Mouse (Mus musculus) embryonic fibroblast, embryonic 13.5 days (primary cell): ENCODE measurements around the gene Gtsf1. TPM values are rescaled to one million over a fixed set of nuclear protein-coding genes. Genes with fewer than 3 reads are reported as not detected.

Experiments
- H3K27ac ChIP-seq: 2 replicates; pipeline ENCODE4 v1.5.1; 2012; ENCODE audit warnings: low read length, control low read depth, inconsistent platforms; ENCODE audit not compliant: insufficient read depth
- H3K4me1 ChIP-seq: 2 replicates; pipeline ENCODE4 v1.6.1; 2011; ENCODE audit warnings: low read length; ENCODE audit not compliant: control insufficient read depth, insufficient read depth
- H3K4me3 ChIP-seq: 2 replicates; pipeline ENCODE4 v1.5.1; 2011; ENCODE audit warnings: mild to moderate bottlenecking, control low read depth, low read length; ENCODE audit not compliant: insufficient read depth
- CTCF ChIP-seq: IDR thresholded peaks from 2 replicates; pipeline ENCODE4 v1.5.1; 2011; ENCODE audit warnings: mild to moderate bottlenecking, control low read depth, low read length, moderate library complexity, borderline replicate concordance; ENCODE audit not compliant: insufficient read depth
- POLR2A ChIP-seq: IDR thresholded peaks from 2 replicates; pipeline ENCODE4 v1.6.1; 2011; ENCODE audit warnings: low read depth, mild to moderate bottlenecking, control low read depth, low read length, moderate library complexity
- polyA plus RNA-seq: library from polyadenylated mRNA; stranded (reverse); fragments of >200 nt; gene quantifications from 2 replicates; pipeline ENCODE4 v1.2.4, GENCODE M21; 2011; ENCODE audit warnings: low read depth; ENCODE audit not compliant: missing spikeins, insufficient read length

Gtsf1 gene
- polyA plus RNA-seq, 1 experiment = not detected

DNA sequence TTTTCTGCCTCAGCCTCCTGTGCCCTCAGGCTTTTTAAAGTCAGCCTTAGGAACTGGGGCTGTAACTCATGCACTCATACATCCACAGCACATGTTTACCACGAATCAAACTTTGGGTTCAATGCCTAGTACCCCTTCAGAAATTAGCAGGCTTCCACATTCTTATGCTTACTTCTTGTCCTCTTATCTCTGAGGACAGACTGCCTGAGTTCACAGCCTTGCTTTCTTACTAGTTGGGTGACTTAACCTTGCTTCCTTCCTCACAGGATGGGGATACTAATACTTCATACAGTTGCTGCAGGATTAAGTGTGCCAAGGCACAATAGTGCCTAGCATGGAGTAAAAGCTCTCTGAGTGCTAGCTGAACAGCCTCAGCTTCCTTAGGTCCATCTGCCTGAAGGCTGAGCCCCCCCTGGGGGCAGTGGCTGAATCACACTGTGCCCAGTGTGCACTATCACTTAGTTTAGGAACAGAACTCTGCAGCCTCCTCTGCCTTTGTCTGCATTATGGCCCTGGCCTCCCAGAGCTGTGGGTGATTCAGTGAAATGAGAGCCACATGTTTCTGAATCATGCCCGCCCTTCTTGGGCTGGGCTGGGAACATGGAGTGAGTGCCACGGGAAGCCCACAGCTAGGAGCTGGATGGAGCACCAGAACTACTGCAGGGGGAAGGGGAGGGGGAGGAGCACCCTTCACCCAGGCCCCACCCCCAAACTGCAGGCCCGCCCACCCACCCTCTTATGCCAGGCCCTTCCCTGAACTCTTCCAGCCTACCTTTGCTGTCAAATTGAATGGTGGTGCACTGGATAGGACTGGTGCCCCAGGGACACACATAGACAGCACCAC is 71.8 kb downstream of the Gtsf1 start:
- Histone ChIP-seq H3K4me1 (peaks cover 19% of the 10 kb centered on the region), H3K27ac (peak overlapping the region; percentile 83), H3K4me3 (no peak overlapping the region)
- TF ChIP-seq POLR2A (peak; percentile 26; the same call in 1 of the 2 replicates), CTCF (no peak)

DNA sequence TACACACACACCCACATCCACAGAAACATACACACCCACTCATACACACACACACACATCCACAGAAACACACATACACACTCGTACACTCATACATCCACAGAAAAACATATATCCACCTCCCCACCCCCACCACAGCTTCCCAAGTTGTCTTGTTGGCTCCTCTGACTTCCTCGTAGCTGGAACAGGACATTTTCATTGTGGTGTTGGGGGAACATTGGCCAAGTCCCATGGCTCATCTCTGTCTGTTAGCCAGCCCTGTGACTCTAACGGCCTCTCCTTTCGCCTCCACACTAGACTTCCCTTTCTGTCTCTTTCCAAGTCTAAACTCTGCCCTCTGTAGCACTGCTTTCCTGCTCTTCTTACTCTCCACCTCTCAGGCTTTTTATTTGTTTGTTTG is 72.5 kb downstream of the Gtsf1 start:
- Histone ChIP-seq H3K27ac (peak overlapping the region; percentile 83), H3K4me1 (peaks cover 19% of the 10 kb centered on the region), H3K4me3 (no peak overlapping the region)
- TF ChIP-seq CTCF (no peak), POLR2A (0 out of 2 replicates have a peak, but pooled peaks have one; percentile 25)

DNA sequence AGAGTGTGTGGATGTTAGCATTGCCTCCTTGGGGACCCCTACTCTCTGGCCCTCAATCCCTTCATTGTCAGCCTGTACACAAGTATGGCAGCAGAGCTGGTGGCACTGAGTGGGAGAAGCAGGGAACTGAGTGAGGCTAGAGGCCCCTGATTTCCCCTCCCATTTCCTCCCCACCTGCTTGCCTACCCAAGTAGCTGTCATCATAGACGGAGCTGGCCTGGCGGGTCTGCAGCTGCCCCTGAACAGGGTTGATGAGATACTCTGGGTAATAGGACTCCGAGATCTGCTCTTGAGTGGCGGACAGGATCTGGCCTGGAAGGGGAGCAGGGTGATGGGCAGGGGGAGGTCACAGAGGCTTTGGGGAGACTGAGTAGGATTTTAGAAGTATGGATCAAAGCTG is 74.1 kb downstream of the Gtsf1 start:
- TF ChIP-seq POLR2A (no peak), CTCF (no peak)
- Histone ChIP-seq H3K27ac (no peak overlapping the region), H3K4me1 (peaks cover 19% of the 10 kb centered on the region), H3K4me3 (no peak overlapping the region)

DNA sequence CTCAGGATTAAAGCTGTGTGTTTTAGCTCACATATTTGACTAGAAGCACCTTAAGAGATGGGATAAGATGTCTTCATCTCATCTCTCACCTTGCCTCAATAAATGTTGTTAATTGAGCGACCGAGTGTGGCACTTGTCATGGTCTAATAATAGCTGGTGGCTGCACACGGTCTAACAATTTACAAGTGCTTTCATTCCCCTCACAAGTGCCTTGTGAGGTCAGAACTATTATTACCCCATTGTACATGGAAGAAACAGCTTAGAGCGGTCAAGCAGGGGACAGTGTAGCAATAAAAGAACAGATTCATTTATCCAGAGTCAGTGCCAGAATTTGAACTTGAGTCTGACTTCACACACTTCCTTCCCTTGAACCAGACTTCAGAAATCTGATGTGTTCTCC is 74.8 kb downstream of the Gtsf1 start:
- peaks cover 19% of the 10 kb centered on the region for H3K4me1 ChIP-seq
- no peak overlapping the region for H3K4me3 ChIP-seq
- no peak for TF ChIP-seq POLR2A
- no peak for TF ChIP-seq CTCF
- H3K27ac ChIP-seq = no peak overlapping the region

DNA sequence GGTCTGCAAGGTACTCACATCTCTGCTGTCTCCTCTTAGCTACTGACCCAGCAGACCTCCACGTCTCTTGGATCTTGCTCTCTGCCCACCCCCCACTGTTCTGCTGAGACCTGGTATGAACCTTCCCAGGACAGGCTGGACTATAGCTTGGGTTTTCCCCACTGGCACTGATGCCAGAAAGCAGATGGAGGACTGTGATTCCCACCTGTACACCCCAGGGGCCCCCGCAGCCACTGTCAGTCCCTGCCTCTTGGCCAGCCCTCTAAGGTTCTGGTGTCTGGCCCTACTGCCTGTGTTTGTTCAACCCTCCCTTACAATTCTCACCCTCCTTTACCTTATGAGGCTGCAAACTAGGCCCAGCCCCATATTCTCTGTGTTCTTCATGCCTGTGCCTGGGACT is 75.6 kb downstream of the Gtsf1 start:
- Histone ChIP-seq H3K4me3 (no peak overlapping the region), H3K4me1 (peaks cover 15% of the 10 kb centered on the region), H3K27ac (no peak overlapping the region)
- TF ChIP-seq POLR2A (no peak), CTCF (no peak)

DNA sequence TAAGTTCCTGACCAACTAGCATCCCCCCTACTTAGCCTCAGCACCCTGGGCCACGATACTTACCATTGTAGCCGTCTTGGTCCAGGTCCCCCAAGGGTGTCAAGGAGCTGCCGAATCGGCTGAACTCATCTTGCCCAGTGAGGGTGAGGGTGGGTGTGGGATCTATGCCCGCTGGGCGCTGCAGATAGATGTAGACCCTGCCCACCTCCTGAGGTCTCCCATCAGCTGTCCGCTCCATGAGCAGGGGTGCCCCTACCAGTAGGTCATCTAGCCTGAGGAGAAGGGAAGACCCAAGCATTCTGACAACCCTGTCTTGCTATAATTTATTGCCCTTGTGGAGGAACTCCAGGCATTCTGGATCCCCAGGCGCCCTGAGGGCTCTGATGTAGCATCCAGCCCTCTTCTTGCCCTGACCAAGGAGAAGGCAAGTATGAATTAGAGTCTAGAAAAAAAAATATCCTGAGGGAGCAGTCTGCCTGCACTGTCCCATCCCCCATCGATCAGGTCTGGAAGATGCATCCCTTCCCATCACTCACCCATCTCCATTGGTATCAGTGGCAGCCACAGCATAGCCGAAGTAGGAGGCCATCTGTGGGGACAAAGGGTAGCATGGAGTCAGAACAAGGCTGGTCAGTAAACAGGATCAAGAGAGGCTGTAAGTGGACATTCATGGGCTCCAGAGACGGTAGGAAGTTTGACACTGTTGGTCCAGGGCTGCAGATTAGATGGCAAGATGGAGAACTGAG is 76.6 kb downstream of the Gtsf1 start:
- TF ChIP-seq CTCF (no peak), POLR2A (no peak)
- peaks cover 8% of the 10 kb centered on the region for H3K4me1 ChIP-seq
- no peak overlapping the region for H3K27ac ChIP-seq
- no peak overlapping the region for H3K4me3 ChIP-seq

DNA sequence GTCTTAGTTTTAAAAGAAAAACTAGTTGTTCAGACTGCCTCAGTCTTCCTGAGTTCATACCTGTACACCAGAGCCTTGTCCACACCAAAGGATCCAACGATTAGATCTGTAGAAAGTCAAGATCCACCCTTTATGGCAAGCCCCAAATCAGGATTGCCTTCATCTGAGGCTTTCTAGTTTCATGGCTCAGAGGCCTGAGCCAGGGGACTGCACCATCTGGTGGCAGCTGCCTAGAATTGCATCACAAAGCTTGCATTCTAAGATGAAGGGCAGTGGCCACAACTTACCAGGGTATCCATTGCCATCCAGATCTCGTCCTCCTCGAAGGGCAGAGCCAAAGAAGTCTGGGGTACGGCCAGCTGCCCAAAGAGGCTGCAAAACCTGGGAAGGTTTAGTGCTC is 77.4 kb downstream of the Gtsf1 start:
- TF ChIP-seq CTCF = peak; percentile 54; the same call in 1 of the 2 replicates
- no peak for TF ChIP-seq POLR2A
- no peak overlapping the region for H3K4me3 ChIP-seq
- H3K4me1 ChIP-seq = peaks cover 2% of the 10 kb centered on the region; the same call in 1 of the 2 replicates
- no peak overlapping the region for H3K27ac ChIP-seq

Other genes starting within 250 kb of the Gtsf1 start
- gene Cbx5, start 190.7 kb downstream of the Gtsf1 start, polyA plus RNA-seq = 132 and 172 TPM in 2 replicates
- gene Hnrnpa1, start 190.0 kb downstream of the Gtsf1 start, polyA plus RNA-seq = 509 and 719 TPM in 2 replicates
- not detected in 2 replicates for gene Nfe2, start 172.1 kb downstream of the Gtsf1 start, polyA plus RNA-seq
- 141 and 143 TPM in 2 replicates for gene Copz1, start 157.8 kb downstream of the Gtsf1 start, polyA plus RNA-seq
- 0.40 TPM in 1 of 2 replicates, not detected in the other for gene Gpr84, start 119.9 kb downstream of the Gtsf1 start, polyA plus RNA-seq
- 25.0 and 27.6 TPM in 2 replicates for gene Zfp385a, start 90.4 kb downstream of the Gtsf1 start, polyA plus RNA-seq
- gene Itga5, start 63.7 kb downstream of the Gtsf1 start, polyA plus RNA-seq = 161 and 346 TPM in 2 replicates
- not detected in 2 replicates for gene Gtsf2, start 18.0 kb upstream of the Gtsf1 start, polyA plus RNA-seq
- gene Nckap1l, start 23.3 kb upstream of the Gtsf1 start, polyA plus RNA-seq = 0.33 and 2.1 TPM in 2 replicates
- gene Pde1b, start 72.6 kb upstream of the Gtsf1 start, polyA plus RNA-seq = 3.4 and 5.4 TPM in 2 replicates
- 2.0 and 2.1 TPM in 2 replicates for gene Ppp1r1a, start 107.5 kb upstream of the Gtsf1 start, polyA plus RNA-seq
- gene Glycam1, start 134.6 kb upstream of the Gtsf1 start, polyA plus RNA-seq = not detected in 2 replicates